Mouse (Mus musculus): Measurements from ENCODE around the gene Plpp3. TPM values are rescaled to one million over a fixed set of nuclear protein-coding genes. Genes with fewer than 3 reads are reported as not detected.
A peak's percentile ranks its signal among the peaks of the same experiment; 100 is the strongest.

Plpp3 gene
- total and polyA plus RNA-seq, 2 experiments from 2014 or later, result 167 to 180 TPM

GRCm38 (mm10) chr4:105279806-105280205 lies 122.7 kb downstream of the Plpp3 start:
- Histone ChIP-seq H3K4me2 (ENCODE audit: low read depth, low read length) (no peak overlapping the region), H3K27ac (no peak overlapping the region), H3K4me3 (ENCODE audit: low read length) (no peak overlapping the region), H3K27me3 (ENCODE audit: insufficient read depth, low read length) (no peaks in the 10 kb centered on the region), H3K9me3 (ENCODE audit: low read length) (no peaks in the 10 kb centered on the region), H3K36me3 (ENCODE audit: insufficient read depth, low read length) (no peaks in the 10 kb centered on the region), H3K4me1 (ENCODE audit: insufficient read depth, low read length) (peaks cover 5% of the 10 kb centered on the region; the same call in 1 of the 2 replicates), H3K9ac (replicated peaks; ENCODE audit: low read length) (no peak overlapping the region)
- DNase-seq (ENCODE audit: low spot score) (no peak), ATAC-seq (no peak)
- TF ChIP-seq CTCF (IDR thresholded peaks at IDR 0.05; ENCODE audit: low read depth), result no peak
- WGBS, result 62% methylated on average over 4 of the region's 4 CpGs

DNA sequence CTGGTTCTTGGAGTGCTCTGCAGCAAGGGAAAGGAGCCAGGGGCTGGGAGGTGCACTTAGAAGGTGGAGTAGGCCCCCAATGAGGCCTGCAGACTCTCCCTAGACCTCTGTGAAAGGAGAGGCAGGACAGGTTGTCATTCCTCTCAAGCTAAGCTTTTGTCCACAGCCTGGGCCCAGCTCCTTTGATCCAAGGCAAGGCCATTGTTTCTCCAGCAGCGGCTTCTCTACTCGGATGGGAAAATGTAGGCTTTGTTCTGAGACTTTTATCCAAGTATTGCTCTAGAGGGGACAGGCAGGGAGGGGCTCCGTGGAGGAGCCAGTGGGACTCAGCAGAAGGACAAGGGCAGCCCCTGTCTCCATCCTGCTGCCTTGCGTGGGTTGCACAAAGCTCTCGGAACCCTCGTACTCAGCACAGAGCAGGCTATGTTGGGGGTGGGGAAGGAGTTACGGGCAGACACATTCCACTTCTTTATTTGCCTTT lies 124.6 kb downstream of the Plpp3 start:
- Histone ChIP-seq H3K9me3 (ENCODE audit: low read length) (no peaks in the 10 kb centered on the region), H3K9ac (replicated peaks; ENCODE audit: low read length) (no peak overlapping the region), H3K4me3 (ENCODE audit: low read length) (no peak overlapping the region), H3K4me2 (ENCODE audit: low read depth, low read length) (no peak overlapping the region), H3K4me1 (ENCODE audit: insufficient read depth, low read length) (peaks cover 5% of the 10 kb centered on the region; the same call in 1 of the 2 replicates), H3K27ac (no peak overlapping the region), H3K27me3 (ENCODE audit: insufficient read depth, low read length) (no peaks in the 10 kb centered on the region), H3K36me3 (ENCODE audit: insufficient read depth, low read length) (no peaks in the 10 kb centered on the region)
- no peak for TF ChIP-seq CTCF (IDR thresholded peaks at IDR 0.05; ENCODE audit: low read depth)
- WGBS, result 25% methylated on average over 7 of the region's 7 CpGs
- ATAC-seq (peak; percentile 76), DNase-seq (ENCODE audit: low spot score) (no peak)

Other genes with a start within 250 kb of the Plpp3 start
- gene Fyb2, start 243.9 kb upstream of the Plpp3 start, total RNA-seq (2014; rRNA removed), result 0.05 TPM in 1 of 2 replicates, not detected in the other
- gene Fyb2, start 243.9 kb upstream of the Plpp3 start, polyA plus RNA-seq (2015; fragmentation: Nextera tagmentation; extraction: Ambion mirVana), result 0.16 and 0.21 TPM in 2 replicates
- gene Prkaa2, start 47.5 kb upstream of the Plpp3 start, total RNA-seq (2014; rRNA removed), result 16.9 and 19.3 TPM in 2 replicates
- gene Prkaa2, start 47.5 kb upstream of the Plpp3 start, polyA plus RNA-seq (2015; fragmentation: Nextera tagmentation; extraction: Ambion mirVana), result 10.9 and 13.2 TPM in 2 replicates